Comparison of ENCODE assay signal across 9 mouse cellular contexts in genomic region chr1:92195360-92196149, GRCm38 (mm10). TPM values are rescaled to one million over a fixed set of nuclear protein-coding genes. Genes with fewer than 3 reads are reported as not detected.
DNase-seq lines count a peak whose midpoint lies in the region; ATAC-seq and TF ChIP-seq lines count a peak whose summit lies in the region.
"Had no signal": no experiment of that assay in that cellular context is flagged by ENCODE, and none has a peak within 500 bp of the region (broad histone marks: within the 10 kb centered on the region; RNA-seq: fewer than 3 reads in every experiment).

Hdac4 (minus strand) TSS chr1:92195699.

- TF ChIP-seq POLR2A in limb, embryonic 14.5 days (IDR thresholded peaks at IDR 0.05; ENCODE audit: borderline replicate concordance, extremely low read depth, insufficient read depth, insufficient read length) = no peak

- no peaks in the 10 kb centered on the region for H3K36me3 ChIP-seq in hindbrain, embryonic 11.5 days (ENCODE audit: control insufficient read depth, insufficient read depth, low read length)
- H3K36me3 ChIP-seq in limb, embryonic 14.5 days (ENCODE audit: control insufficient read depth, insufficient read depth, low read length) = no peaks in the 10 kb centered on the region
- H3K36me3 ChIP-seq in stomach, embryonic 14.5 days (ENCODE audit: control insufficient read depth, insufficient read depth, low read length) = no peaks in the 10 kb centered on the region
- H3K36me3 ChIP-seq: heart, embryonic 13.5 days had no signal

- DNase-seq in 3134 (ENCODE audit: extremely low read depth, insufficient read length, low spot score) (peak; percentile 78), 3T3-L1 (ENCODE audit: low read depth, low spot score) (peak; percentile 89), liver (no peak)
- peak; percentile 88 to 95 for DNase-seq in cerebellum, adult 18-20 months
- DNase-seq in gastrocnemius, adult 18-20 months (ENCODE audit: low spot score) = peak; percentile 66
- no peak for DNase-seq in hindbrain, embryonic 11.5 days (ENCODE audit: low spot score)
- DNase-seq in limb, embryonic 14.5 days (ENCODE audit: low spot score) = no peak

- WGBS in hindbrain, embryonic 11.5 days = 79% methylated on average over 13 of the region's 13 CpGs
- WGBS in limb, embryonic 14.5 days = 64% methylated on average over 13 of the region's 13 CpGs
- whole genome bisulfite sequencing in stomach, embryonic 14.5 days = 64% methylated on average over 13 of the region's 13 CpGs

- no peak for ATAC-seq in hindbrain, embryonic 11.5 days (ENCODE audit: low FRiP score)
- no peak for ATAC-seq in limb, embryonic 14.5 days (ENCODE audit: low FRiP score, low read depth)
- ATAC-seq in stomach, embryonic 14.5 days (ENCODE audit: insufficient number of reproducible peaks, insufficient read depth, low FRiP score, low read depth) = no peak

- H3K9me3 ChIP-seq in hindbrain, embryonic 11.5 days (ENCODE audit: control insufficient read depth, low read length) = no peaks in the 10 kb centered on the region
- H3K9me3 ChIP-seq in limb, embryonic 14.5 days (ENCODE audit: control insufficient read depth, low read length) = no peaks in the 10 kb centered on the region
- H3K9me3 ChIP-seq in stomach, embryonic 14.5 days (ENCODE audit: control insufficient read depth, low read depth, low read length) = no peaks in the 10 kb centered on the region
- H3K9me3 ChIP-seq: heart, embryonic 13.5 days had no signal

- no peak within 1 kb of the TSS for H3K27ac ChIP-seq in hindbrain, embryonic 11.5 days (ENCODE audit: low read depth, low read length)
- no peak within 1 kb of the TSS for H3K27ac ChIP-seq in limb, embryonic 14.5 days (replicated peaks; ENCODE audit: low read depth, low read length)
- H3K27ac ChIP-seq in stomach, embryonic 14.5 days (ENCODE audit: low read length) = no peak within 1 kb of the TSS
- H3K27ac ChIP-seq: heart, embryonic 13.5 days had no signal

- H3K4me3 ChIP-seq in hindbrain, embryonic 11.5 days (ENCODE audit: low read depth, low read length) = no peak within 1 kb of the TSS
- H3K4me3 ChIP-seq in limb, embryonic 14.5 days (replicated peaks; ENCODE audit: low read length) = no peak within 1 kb of the TSS
- H3K4me3 ChIP-seq in stomach, embryonic 14.5 days (ENCODE audit: low read depth, low read length) = no peak within 1 kb of the TSS
- H3K4me3 ChIP-seq: heart, embryonic 13.5 days had no signal

- H3K27me3 ChIP-seq in hindbrain, embryonic 11.5 days (ENCODE audit: control insufficient read depth, insufficient read depth, low read length) = no peaks in the 10 kb centered on the region
- no peaks in the 10 kb centered on the region for H3K27me3 ChIP-seq in limb, embryonic 14.5 days (ENCODE audit: control insufficient read depth, insufficient read depth, low read length)
- H3K27me3 ChIP-seq in stomach, embryonic 14.5 days (ENCODE audit: control insufficient read depth, insufficient read depth, low read length) = no peaks in the 10 kb centered on the region
- H3K27me3 ChIP-seq: heart, embryonic 13.5 days had no signal

- no peaks in the 10 kb centered on the region for H3K4me1 ChIP-seq in hindbrain, embryonic 11.5 days (replicated peaks; ENCODE audit: control insufficient read depth, insufficient read depth, low read length)
- no peaks in the 10 kb centered on the region for H3K4me1 ChIP-seq in limb, embryonic 14.5 days (ENCODE audit: control insufficient read depth, insufficient read depth, low read length)
- H3K4me1 ChIP-seq in stomach, embryonic 14.5 days (ENCODE audit: control insufficient read depth, insufficient read depth, low read length) = no peaks in the 10 kb centered on the region

- no peak within 1 kb of the TSS for H3K4me2 ChIP-seq in hindbrain, embryonic 11.5 days (replicated peaks; ENCODE audit: low read depth, low read length)
- no peak within 1 kb of the TSS for H3K4me2 ChIP-seq in limb, embryonic 14.5 days (replicated peaks; ENCODE audit: low read depth, low read length, severe bottlenecking)
- no peak within 1 kb of the TSS for H3K4me2 ChIP-seq in stomach, embryonic 14.5 days (replicated peaks; ENCODE audit: low read depth, low read length)
- H3K4me2 ChIP-seq: heart, embryonic 13.5 days had no signal

- no peak within 1 kb of the TSS for H3K9ac ChIP-seq in hindbrain, embryonic 11.5 days (ENCODE audit: low read depth, low read length)
- H3K9ac ChIP-seq in limb, embryonic 14.5 days (ENCODE audit: low read depth, low read length, severe bottlenecking) = no peak within 1 kb of the TSS
- no peak within 1 kb of the TSS for H3K9ac ChIP-seq in stomach, embryonic 14.5 days (replicated peaks; ENCODE audit: low read depth, low read length)
- H3K9ac ChIP-seq: heart, embryonic 13.5 days had no signal

RNA-seq across cellular contexts. Expression of gene Hdac4, which starts in this region (rescaled TPM):
- total RNA-seq in gastrocnemius, adult 18-20 months (2021) = 10 to 100 TPM; 64.7 to 72.5 TPM
- polyA plus RNA-seq in hindbrain, embryonic 11.5 days (2014; fragmentation: Nextera tagmentation; extraction: Ambion mirVana) = 20.4 and 21.2 TPM in 2 replicates
- 15.2 and 18.9 TPM in 2 replicates for polyA plus RNA-seq in limb, embryonic 14.5 days (2012; rRNA removed)
- 25.4 and 36.6 TPM in 2 replicates for polyA plus RNA-seq in limb, embryonic 14.5 days (2014; fragmentation: Nextera tagmentation; extraction: Ambion mirVana)
- 18.4 and 20.3 TPM in 2 replicates for polyA plus RNA-seq in stomach, embryonic 14.5 days (2014; fragmentation: Nextera tagmentation; extraction: Ambion mirVana)

Comparison
In these comparisons a context has a peak if more than half of its experiments do, and no peak if none do; other contexts are left out.
1. DNase-seq: peak in 3134 (single experiment), 3T3-L1 (single experiment), cerebellum, adult 18-20 months (2 of 2) and gastrocnemius, adult 18-20 months (single experiment); none in hindbrain, embryonic 11.5 days (single experiment), limb, embryonic 14.5 days (single experiment) and liver (single experiment).